Mouse (Mus musculus) heart, embryonic 12.5 days (tissue): Measurements from ENCODE around the gene Wdr70. TPM values are rescaled to one million over a fixed set of nuclear protein-coding genes. Genes with fewer than 3 reads are reported as not detected.

ENCODE experiments used
- microRNA-seq: library from miRNA; unstranded; fragments of <30 nt; microRNA quantifications from one replicate; pipeline ENCODE4, GENCODE M21; 2017
- polyA plus RNA-seq: library from polyadenylated mRNA; unstranded; fragments of >200 nt; fragmentation: Nextera tagmentation; extraction: Ambion mirVana; gene quantifications from 2 replicates; pipeline ENCODE4 v1.2.1, GENCODE M21; 2016

Wdr70 gene
- polyA plus RNA-seq, 1 experiment from 2014 or later: 43.4 TPM

Small RNA genes within 50 kb of the gene (microRNA-seq; reads per million reads assigned to microRNA genes)
- not detected for gene Gm27529

Other genes starting within 250 kb of the Wdr70 start
- 18.0 and 18.7 TPM in 2 replicates for gene Nup155, start 10.1 kb upstream of the Wdr70 start, polyA plus RNA-seq
- gene Cplane1, start 69.9 kb upstream of the Wdr70 start, polyA plus RNA-seq: 5.9 TPM in 2 replicates